Mouse (Mus musculus): ENCODE data around the gene Setd3. TPM values are rescaled to one million over a fixed set of nuclear protein-coding genes. Genes with fewer than 3 reads are reported as not detected.

Gene Setd3
- polyA plus RNA-seq, 1 experiment from 2014 or later, result 75.9 TPM

- no peak overlapping the region for H3K27ac ChIP-seq (ENCODE audit: low read length)
- WGBS, result 53% methylated on average over 9 of the region's 9 CpGs
- no peak for ATAC-seq (replicated peaks; ENCODE audit: extremely low read depth, insufficient read depth, low FRiP score)
Observed at GRCm38 (mm10) chr12:108064396-108064998, 114.6 kb downstream of the Setd3 start.

GRCm38 (mm10) chr12:108063986-108064385 is 115.1 kb downstream of the Setd3 start:
- H3K36me3 ChIP-seq (ENCODE audit: control insufficient read depth, insufficient read depth), result no peaks in the 10 kb centered on the region
- H3K27me3 ChIP-seq (ENCODE audit: control insufficient read depth, insufficient read depth, low read length), result no peaks in the 10 kb centered on the region; the same call in 1 of the 2 replicates
- no peak overlapping the region for H3K4me3 ChIP-seq (ENCODE audit: low read length)
- no peak overlapping the region for H3K9ac ChIP-seq (ENCODE audit: low read length)
- ATAC-seq (replicated peaks; ENCODE audit: extremely low read depth, insufficient read depth, low FRiP score), result no peak
- H3K27ac ChIP-seq (ENCODE audit: low read length), result no peak overlapping the region
- no peak overlapping the region for H3K4me2 ChIP-seq (ENCODE audit: low read depth, low read length)
- H3K9me3 ChIP-seq (replicated peaks; ENCODE audit: control insufficient read depth, low read length), result no peaks in the 10 kb centered on the region
- no peaks in the 10 kb centered on the region for H3K4me1 ChIP-seq (ENCODE audit: control insufficient read depth, insufficient read depth, low read length)
- WGBS, result 24% methylated on average over 6 of the region's 6 CpGs

More at GRCm38 (mm10) chr12:108064396-108064998, 114.6 kb downstream of the Setd3 start:
- no peaks in the 10 kb centered on the region for H3K9me3 ChIP-seq (replicated peaks; ENCODE audit: control insufficient read depth, low read length)
- no peak overlapping the region for H3K4me2 ChIP-seq (ENCODE audit: low read depth, low read length)
- H3K36me3 ChIP-seq (ENCODE audit: control insufficient read depth, insufficient read depth), result no peaks in the 10 kb centered on the region
- no peaks in the 10 kb centered on the region; the same call in 1 of the 2 replicates for H3K27me3 ChIP-seq (ENCODE audit: control insufficient read depth, insufficient read depth, low read length)
- H3K9ac ChIP-seq (ENCODE audit: low read length), result no peak overlapping the region
- no peaks in the 10 kb centered on the region for H3K4me1 ChIP-seq (ENCODE audit: control insufficient read depth, insufficient read depth, low read length)
- no peak overlapping the region for H3K4me3 ChIP-seq (ENCODE audit: low read length)

DNA sequence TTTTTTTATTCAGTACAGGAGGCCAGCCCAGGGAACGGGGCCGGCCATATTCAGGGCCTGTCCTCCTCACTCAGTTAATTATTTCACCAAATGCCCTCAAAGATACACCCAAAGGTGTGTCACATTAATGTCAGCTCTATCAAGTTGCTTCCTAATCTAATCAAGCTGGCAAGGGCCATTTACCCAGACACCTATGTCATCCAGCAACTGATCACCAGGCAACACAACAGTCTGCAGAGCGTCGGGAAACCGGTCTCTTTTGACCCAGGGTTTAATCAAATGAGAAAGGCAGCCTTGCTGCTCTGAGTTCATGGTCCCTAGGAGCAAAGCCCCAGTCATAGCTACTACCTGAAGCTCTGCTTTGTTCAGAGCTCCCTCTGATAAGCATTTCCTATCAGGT is 117.0 kb downstream of the Setd3 start:
- ATAC-seq (replicated peaks; ENCODE audit: extremely low read depth, insufficient read depth, low FRiP score), result no peak
- Histone ChIP-seq H3K27ac (ENCODE audit: low read length) (no peak overlapping the region), H3K9me3 (replicated peaks; ENCODE audit: control insufficient read depth, low read length) (no peaks in the 10 kb centered on the region), H3K36me3 (ENCODE audit: control insufficient read depth, insufficient read depth) (no peaks in the 10 kb centered on the region), H3K4me3 (ENCODE audit: low read length) (no peak overlapping the region), H3K27me3 (ENCODE audit: control insufficient read depth, insufficient read depth, low read length) (no peaks in the 10 kb centered on the region), H3K9ac (ENCODE audit: low read length) (no peak overlapping the region), H3K4me2 (ENCODE audit: low read depth, low read length) (no peak overlapping the region), H3K4me1 (ENCODE audit: control insufficient read depth, insufficient read depth, low read length) (no peaks in the 10 kb centered on the region)
- 53% methylated on average over 5 of the region's 5 CpGs for WGBS

DNA sequence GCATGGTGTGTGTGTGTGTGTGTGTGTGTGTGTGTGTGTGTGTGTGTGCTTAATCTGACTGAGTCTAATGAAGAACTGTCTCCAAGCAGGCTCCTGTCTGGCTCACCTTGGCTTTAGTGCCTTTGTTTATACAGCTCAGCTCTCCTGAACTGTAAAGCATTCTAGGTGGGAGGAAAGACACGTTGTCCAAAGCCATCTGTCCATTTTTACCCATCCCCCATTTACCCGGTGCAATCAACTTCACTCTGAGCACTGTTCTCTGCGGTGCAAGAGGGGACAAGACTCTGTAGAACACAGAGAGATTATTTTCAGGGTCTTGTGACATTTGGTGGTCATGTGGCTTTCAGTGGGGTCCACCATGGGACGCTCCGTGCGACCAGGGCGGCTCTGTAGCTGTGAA is 117.5 kb downstream of the Setd3 start:
- Histone ChIP-seq H3K4me2 (ENCODE audit: low read depth, low read length) (no peak overlapping the region), H3K27me3 (ENCODE audit: control insufficient read depth, insufficient read depth, low read length) (no peaks in the 10 kb centered on the region), H3K9ac (ENCODE audit: low read length) (no peak overlapping the region), H3K4me1 (ENCODE audit: control insufficient read depth, insufficient read depth, low read length) (no peaks in the 10 kb centered on the region), H3K9me3 (replicated peaks; ENCODE audit: control insufficient read depth, low read length) (no peaks in the 10 kb centered on the region), H3K27ac (ENCODE audit: low read length) (no peak overlapping the region), H3K4me3 (ENCODE audit: low read length) (no peak overlapping the region), H3K36me3 (ENCODE audit: control insufficient read depth, insufficient read depth) (no peaks in the 10 kb centered on the region)
- WGBS, result 69% methylated on average over 7 of the region's 7 CpGs
- no peak for ATAC-seq (replicated peaks; ENCODE audit: extremely low read depth, insufficient read depth, low FRiP score)

Other genes with a start within 250 kb of the Setd3 start
- gene Bcl11b, start 175.7 kb downstream of the Setd3 start, polyA plus RNA-seq (2015; fragmentation: Nextera tagmentation; extraction: Ambion mirVana), result 6.3 and 9.0 TPM in 2 replicates
- 2.0 and 2.4 TPM in 2 replicates for gene Ccnk, start 265 bp upstream of the Setd3 start, polyA plus RNA-seq (2015; fragmentation: Nextera tagmentation; extraction: Ambion mirVana)
- gene Ccdc85c, start 96.1 kb upstream of the Setd3 start, polyA plus RNA-seq (2015; fragmentation: Nextera tagmentation; extraction: Ambion mirVana), result 4.2 and 4.6 TPM in 2 replicates
- 0.84 and 0.95 TPM in 2 replicates for gene Hhipl1, start 127.0 kb upstream of the Setd3 start, polyA plus RNA-seq (2015; fragmentation: Nextera tagmentation; extraction: Ambion mirVana)
- 4.9 TPM in 2 replicates for gene Cyp46a1, start 155.1 kb upstream of the Setd3 start, polyA plus RNA-seq (2015; fragmentation: Nextera tagmentation; extraction: Ambion mirVana)
- gene Eml1, start 191.6 kb upstream of the Setd3 start, polyA plus RNA-seq (2015; fragmentation: Nextera tagmentation; extraction: Ambion mirVana), result 84.9 and 87.0 TPM in 2 replicates